Mouse (Mus musculus): Measurements from ENCODE around the gene Klhl8.

Klhl8 gene

DNA sequence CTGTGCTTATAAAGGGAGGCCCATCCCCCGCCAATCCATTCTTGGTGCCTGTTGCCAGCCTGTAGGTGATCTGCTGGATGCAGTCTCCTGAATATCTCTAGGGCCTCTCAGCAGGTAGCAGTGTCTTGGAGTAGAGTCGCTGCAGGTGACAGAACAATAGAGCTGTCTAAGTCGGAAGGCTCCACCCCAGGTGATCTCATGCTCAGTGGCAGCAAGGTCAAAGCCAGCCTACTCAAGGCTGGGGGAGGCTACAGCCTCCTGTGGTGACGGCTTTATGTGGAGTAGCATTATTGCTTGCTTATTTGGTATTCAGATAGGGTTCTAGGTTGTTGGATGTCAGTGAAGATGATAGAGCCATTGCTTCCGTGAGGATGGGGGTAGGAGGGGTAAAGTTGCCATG is 97.8 kb downstream of the Klhl8 start:
- no peak for DNase-seq (ENCODE audit: low spot score)
